7 mouse cellular contexts compared by ENCODE assay signal in genomic region chr13:84222682-84222992, GRCm38 (mm10). TPM values are rescaled to one million over a fixed set of nuclear protein-coding genes. Genes with fewer than 3 reads are reported as not detected.
DNase-seq lines count a peak whose midpoint lies in the region; ATAC-seq and TF ChIP-seq lines count a peak whose summit lies in the region.

No protein-coding gene starts in this region.

- no peaks in the 10 kb centered on the region for H3K27me3 ChIP-seq in lung, postnatal 0 days (replicated peaks; ENCODE audit: insufficient read depth, low read length)
- H3K27me3 ChIP-seq in embryonic facial prominence, embryonic 15.5 days, result no peaks in the 10 kb centered on the region
- no peaks in the 10 kb centered on the region for H3K27me3 ChIP-seq in limb, embryonic 10.5 days (ENCODE audit: low read depth, poor library complexity, severe bottlenecking)

- peak overlapping the region; percentile 88 for H3K4me2 ChIP-seq in lung, postnatal 0 days (replicated peaks; ENCODE audit: low read depth, low read length)
- H3K4me2 ChIP-seq in embryonic facial prominence, embryonic 15.5 days (replicated peaks), result peak overlapping the region; percentile 83

- no peaks in the 10 kb centered on the region for H3K9me3 ChIP-seq in lung, postnatal 0 days (ENCODE audit: low read length)
- no peaks in the 10 kb centered on the region for H3K9me3 ChIP-seq in embryonic facial prominence, embryonic 15.5 days (replicated peaks)
- no peaks in the 10 kb centered on the region for H3K9me3 ChIP-seq in limb, embryonic 10.5 days (replicated peaks)

- H3K36me3 ChIP-seq in lung, postnatal 0 days (ENCODE audit: insufficient read depth, low read length), result no peaks in the 10 kb centered on the region
- H3K36me3 ChIP-seq in embryonic facial prominence, embryonic 15.5 days, result 0 out of 2 replicates have a peak, but pooled peaks cover 3% of the 10 kb centered on the region
- H3K36me3 ChIP-seq in limb, embryonic 10.5 days, result peaks cover 3% of the 10 kb centered on the region; the same call in 1 of the 2 replicates

- peak overlapping the region; percentile 81 for H3K4me3 ChIP-seq in lung, postnatal 0 days (ENCODE audit: low read depth, low read length)
- H3K4me3 ChIP-seq in embryonic facial prominence, embryonic 15.5 days (replicated peaks), result peak overlapping the region; percentile 79
- peak overlapping the region; percentile 88 for H3K4me3 ChIP-seq in limb, embryonic 10.5 days
- peak overlapping the region; percentile 70 for H3K4me3 ChIP-seq in olfactory bulb, adult 2 months (ENCODE audit: insufficient read depth, low read depth, low read length)

- peak overlapping the region; percentile 81 for H3K27ac ChIP-seq in lung, postnatal 0 days (ENCODE audit: low read length)
- 0 out of 2 replicates have a peak overlapping the region, but pooled peaks have one; percentile 82 for H3K27ac ChIP-seq in embryonic facial prominence, embryonic 15.5 days (replicated peaks)
- peak overlapping the region; percentile 86 for H3K27ac ChIP-seq in limb, embryonic 10.5 days
- H3K27ac ChIP-seq in olfactory bulb, adult 2 months (ENCODE audit: insufficient read depth, low read depth, low read length), result no peak overlapping the region

- DNase-seq in lung, postnatal 0 days (ENCODE audit: low spot score), result no peak
- no peak for DNase-seq in lung, postnatal 25 days (ENCODE audit: low spot score)
- DNase-seq in limb, embryonic 10.5 days (ENCODE audit: low spot score), result no peak
- DNase-seq in right cerebral cortex, adult 18-20 months, result no peak
- DNase-seq in adrenal gland, postnatal 25 days, result no peak

- H3K4me1 ChIP-seq in lung, postnatal 0 days (ENCODE audit: insufficient read depth, low read depth, low read length), result peaks cover 9% of the 10 kb centered on the region
- peaks cover 6% of the 10 kb centered on the region for H3K4me1 ChIP-seq in embryonic facial prominence, embryonic 15.5 days
- peaks cover 18% of the 10 kb centered on the region for H3K4me1 ChIP-seq in limb, embryonic 10.5 days
- H3K4me1 ChIP-seq in olfactory bulb, adult 2 months (ENCODE audit: control insufficient read depth, insufficient read depth, low read length), result no peaks in the 10 kb centered on the region

- ATAC-seq in lung, postnatal 0 days, result no peak
- ATAC-seq in embryonic facial prominence, embryonic 15.5 days (ENCODE audit: insufficient number of reproducible peaks, low FRiP score, low TSS enrichment, low read depth), result no peak

- H3K9ac ChIP-seq in lung, postnatal 0 days (replicated peaks; ENCODE audit: low read depth), result peak overlapping the region; percentile 76
- H3K9ac ChIP-seq in embryonic facial prominence, embryonic 15.5 days, result peak overlapping the region; percentile 67

- 2% methylated on average over 10 of the region's 10 CpGs for WGBS in lung, postnatal 0 days
- WGBS in embryonic facial prominence, embryonic 15.5 days, result 3% methylated on average over 10 of the region's 10 CpGs
- 4% methylated on average over 10 of the region's 10 CpGs for WGBS in limb, embryonic 10.5 days
- WGBS in olfactory bulb, adult 2 months, result under 1% methylated on average over 10 of the region's 10 CpGs

- no peak for TF ChIP-seq EP300 in lung, postnatal 0 days (IDR thresholded peaks at IDR 0.05)

- no peak for TF ChIP-seq POLR2A in olfactory bulb, adult 2 months (IDR thresholded peaks at IDR 0.05; ENCODE audit: insufficient read depth, low read depth, low read length)

- TF ChIP-seq CTCF in lung, postnatal 0 days (IDR thresholded peaks at IDR 0.05), result no peak
- no peak for TF ChIP-seq CTCF in olfactory bulb, adult 2 months (IDR thresholded peaks at IDR 0.05; ENCODE audit: insufficient read depth, low read depth, low read length)

RNA-seq across cellular contexts. Expression of gene Tmem161b, which starts 0.5 kb away (rescaled TPM):
- 11.8 and 12.5 TPM in 2 replicates for polyA plus RNA-seq in lung, postnatal 0 days (2015; fragmentation: Nextera tagmentation; extraction: Ambion mirVana)
- polyA plus RNA-seq in embryonic facial prominence, embryonic 15.5 days (2015; fragmentation: Nextera tagmentation; extraction: Ambion mirVana), result 11.6 and 13.4 TPM in 2 replicates
- polyA plus RNA-seq in limb, embryonic 10.5 days (2016; fragmentation: Nextera tagmentation; extraction: Ambion mirVana), result 10.7 and 13.2 TPM in 2 replicates
- not detected in 2 replicates for polyA plus RNA-seq in olfactory bulb, adult 2 months (2012; ENCODE audit: insufficient read depth, insufficient read length, low replicate concordance, missing spikeins)
- total RNA-seq in adrenal gland, postnatal 25 days (2021), result 13.7 and 18.4 TPM in 2 replicates
